Mouse (Mus musculus) hindbrain, embryonic 13.5 days (tissue): ENCODE results near the gene 4930438A08Rik. TPM values are rescaled to one million over a fixed set of nuclear protein-coding genes. Genes with fewer than 3 reads are reported as not detected.

Experiments used
- ATAC-seq: fragments of 200-750 bp; cut with Nextera tagmentation; 2 replicates; pipeline ENCODE4 v1.8.0; 2017; ENCODE audit warnings: moderate TSS enrichment; ENCODE audit not compliant: low FRiP score
- H3K27ac ChIP-seq: fragments of 300-500 bp; sonication (generic); 2 replicates; pipeline ENCODE4 v1.5.1; 2015; ENCODE audit warnings: inconsistent platforms, mild to moderate bottlenecking, moderate library complexity
- H3K27me3 ChIP-seq: fragments of 300-500 bp; sonication (generic); 2 replicates; pipeline ENCODE4 v1.6.1; 2015; ENCODE audit warnings: mild to moderate bottlenecking, inconsistent platforms
- H3K36me3 ChIP-seq: fragments of 300-500 bp; sonication (generic); 2 replicates; pipeline ENCODE4 v1.6.1; 2015; ENCODE audit warnings: mild to moderate bottlenecking, inconsistent platforms
- H3K4me1 ChIP-seq: fragments of 300-500 bp; sonication (generic); replicated peaks from 2 replicates; pipeline ENCODE4 v1.6.1; 2015; ENCODE audit warnings: inconsistent platforms
- H3K4me2 ChIP-seq: fragments of 300-500 bp; sonication (generic); 2 replicates; pipeline ENCODE4 v1.6.1; 2015; ENCODE audit warnings: inconsistent platforms, mild to moderate bottlenecking, moderate library complexity
- H3K4me3 ChIP-seq: fragments of 300-500 bp; sonication (generic); 2 replicates; pipeline ENCODE4 v1.5.1; 2015; ENCODE audit warnings: mild to moderate bottlenecking, inconsistent platforms
- H3K9ac ChIP-seq: fragments of 300-500 bp; sonication (generic); 2 replicates; pipeline ENCODE4 v1.6.1; 2015; ENCODE audit warnings: mild to moderate bottlenecking, inconsistent platforms
- H3K9me3 ChIP-seq: fragments of 300-500 bp; sonication (generic); 2 replicates; pipeline ENCODE4 v1.6.1; 2016; ENCODE audit warnings: inconsistent platforms
- WGBS: fragments of 180-500 bp; shearing (Covaris S2); methylation state at CpG from one replicate; pipeline ENCODE4 v1.1.7; 2015; 5-methylcytosine and 5-hydroxymethylcytosine counted together
- polyA plus RNA-seq: library from polyadenylated mRNA; unstranded; fragments of >200 nt; fragmentation: Nextera tagmentation; extraction: Ambion mirVana; gene quantifications from 2 replicates; pipeline ENCODE4 v1.2.1, GENCODE M21; 2015

4930438A08Rik gene
- polyA plus RNA-seq, 1 experiment from 2014 or later = 0.08 TPM

DNA sequence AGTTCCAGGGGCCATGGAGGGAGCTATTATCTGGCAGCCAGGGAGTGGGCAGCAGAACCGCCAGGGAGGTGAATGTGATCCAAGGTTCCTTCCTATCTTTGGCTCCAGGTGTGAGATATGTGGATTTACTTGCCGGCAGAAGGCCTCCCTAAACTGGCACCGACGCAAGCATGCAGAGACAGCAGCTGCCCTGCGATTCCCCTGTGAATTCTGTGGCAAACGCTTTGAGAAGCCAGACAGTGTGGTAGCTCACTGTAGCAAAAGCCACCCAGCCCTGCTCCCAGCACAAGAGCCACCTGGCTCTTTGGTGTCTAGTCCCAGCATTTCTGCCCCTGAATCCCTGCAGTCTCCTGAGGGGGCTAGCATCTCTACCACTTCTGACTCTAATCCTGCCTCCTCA is 39.5 kb downstream of the 4930438A08Rik start:
- WGBS = 67% methylated on average over 6 of the region's 6 CpGs
- H3K36me3 ChIP-seq = peaks cover 55% of the 10 kb centered on the region
- no peaks in the 10 kb centered on the region for H3K9me3 ChIP-seq
- H3K9ac ChIP-seq = no peak overlapping the region
- H3K27me3 ChIP-seq = no peaks in the 10 kb centered on the region
- H3K4me2 ChIP-seq = no peak overlapping the region
- H3K4me3 ChIP-seq = no peak overlapping the region
- peak overlapping the region; percentile 9; the same call in 1 of the 2 replicates for H3K27ac ChIP-seq
- H3K4me1 ChIP-seq = peaks cover 4% of the 10 kb centered on the region; the same call in 1 of the 2 replicates
- no peak for ATAC-seq

DNA sequence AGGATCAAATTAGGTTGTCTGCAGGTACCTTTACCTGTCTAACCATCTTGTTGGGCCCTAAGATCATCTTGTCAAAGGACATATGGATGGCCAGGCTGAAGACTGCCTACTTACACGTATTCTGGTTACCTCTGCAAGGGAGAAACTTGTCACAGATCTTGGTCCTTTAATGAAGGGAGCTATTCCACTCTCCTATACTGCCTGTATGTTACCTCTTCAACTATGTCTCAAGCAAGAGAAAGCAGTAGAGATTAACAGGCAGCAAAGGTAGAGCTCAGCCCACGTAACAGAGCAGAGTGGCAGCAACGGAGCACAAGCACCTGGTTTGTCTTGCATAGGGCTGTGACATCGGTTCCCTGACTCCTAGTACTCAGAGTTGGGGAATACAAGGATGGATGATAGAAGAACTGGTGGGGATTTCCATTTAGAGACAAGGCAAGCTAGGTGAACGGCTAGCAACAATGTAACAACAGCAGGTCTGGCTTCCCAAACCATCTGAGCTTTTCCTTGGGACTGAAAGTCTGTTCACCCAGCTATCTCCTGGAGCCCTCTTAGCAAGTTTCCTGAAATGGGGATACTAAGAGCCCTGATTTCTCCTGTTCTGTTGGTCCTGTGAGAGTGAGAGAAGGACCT is 41.1 kb downstream of the 4930438A08Rik start:
- H3K36me3 ChIP-seq = peaks cover 58% of the 10 kb centered on the region
- H3K4me2 ChIP-seq = no peak overlapping the region
- no peaks in the 10 kb centered on the region for H3K27me3 ChIP-seq
- no peak overlapping the region for H3K4me3 ChIP-seq
- no peaks in the 10 kb centered on the region for H3K9me3 ChIP-seq
- ATAC-seq = no peak
- WGBS = 94% methylated on average over 5 of the region's 5 CpGs
- H3K9ac ChIP-seq = no peak overlapping the region
- H3K27ac ChIP-seq = no peak overlapping the region
- H3K4me1 ChIP-seq = peaks cover 4% of the 10 kb centered on the region; the same call in 1 of the 2 replicates

- no peak overlapping the region for H3K9ac ChIP-seq
- H3K9me3 ChIP-seq = no peaks in the 10 kb centered on the region
- peaks cover 57% of the 10 kb centered on the region for H3K36me3 ChIP-seq
- ATAC-seq = no peak
- H3K4me2 ChIP-seq = no peak overlapping the region
- no peaks in the 10 kb centered on the region for H3K27me3 ChIP-seq
- no peak overlapping the region for H3K4me3 ChIP-seq
- H3K27ac ChIP-seq = no peak overlapping the region
- H3K4me1 ChIP-seq = peaks cover 4% of the 10 kb centered on the region; the same call in 1 of the 2 replicates
- WGBS = 82% methylated on average over 17 of the region's 17 CpGs
Measured at GRCm38 (mm10) chr11:58316344-58316743, 41.7 kb downstream of the 4930438A08Rik start.

DNA sequence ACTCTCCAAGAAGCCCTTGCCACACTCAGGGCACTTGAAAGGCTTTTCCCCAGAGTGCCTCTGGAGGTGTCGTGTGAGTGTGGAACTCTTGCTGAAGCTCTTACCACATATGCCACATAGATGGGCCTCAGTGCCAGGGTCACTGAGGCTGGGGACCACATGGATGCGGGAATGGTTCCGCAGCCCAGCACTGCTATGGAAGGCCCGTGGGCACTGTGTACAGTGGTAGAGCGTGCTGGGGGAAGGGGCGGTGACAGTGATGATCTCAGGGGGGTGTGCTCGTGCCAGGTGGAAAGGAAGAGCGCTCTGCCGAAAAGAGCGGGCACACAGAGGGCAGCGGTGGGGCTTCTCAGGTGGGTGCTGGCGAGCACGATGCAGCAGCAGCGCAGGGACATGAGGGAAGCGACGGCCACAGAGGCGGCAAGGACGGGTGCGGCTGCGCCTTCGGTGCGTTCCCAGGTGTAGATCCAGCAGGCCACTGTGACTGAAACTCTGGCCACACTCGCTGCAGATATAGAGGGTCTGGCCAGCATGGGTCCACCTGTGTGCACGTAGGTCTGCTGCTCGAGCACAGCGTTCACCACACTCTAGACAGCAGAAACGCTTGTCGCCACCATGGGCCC is 42.3 kb downstream of the 4930438A08Rik start:
- WGBS = 69% methylated on average over 28 of the region's 28 CpGs
- Histone ChIP-seq H3K9me3 (no peaks in the 10 kb centered on the region), H3K4me2 (no peak overlapping the region), H3K4me3 (no peak overlapping the region), H3K36me3 (peaks cover 55% of the 10 kb centered on the region), H3K4me1 (peaks cover 10% of the 10 kb centered on the region), H3K27me3 (no peaks in the 10 kb centered on the region), H3K9ac (no peak overlapping the region), H3K27ac (no peak overlapping the region)
- ATAC-seq = no peak

GRCm38 (mm10) chr11:58322824-58323569 is 48.4 kb downstream of the 4930438A08Rik start:
- Histone ChIP-seq H3K36me3 (peaks cover 37% of the 10 kb centered on the region), H3K4me2 (peak overlapping the region; percentile 73), H3K27me3 (no peaks in the 10 kb centered on the region), H3K27ac (peak overlapping the region; percentile 97), H3K9me3 (no peaks in the 10 kb centered on the region), H3K4me3 (peak overlapping the region; percentile 81), H3K9ac (peak overlapping the region; percentile 95), H3K4me1 (peaks cover 21% of the 10 kb centered on the region)
- under 1% methylated on average over 63 of the region's 63 CpGs for WGBS
- ATAC-seq = peak; percentile 98

DNA sequence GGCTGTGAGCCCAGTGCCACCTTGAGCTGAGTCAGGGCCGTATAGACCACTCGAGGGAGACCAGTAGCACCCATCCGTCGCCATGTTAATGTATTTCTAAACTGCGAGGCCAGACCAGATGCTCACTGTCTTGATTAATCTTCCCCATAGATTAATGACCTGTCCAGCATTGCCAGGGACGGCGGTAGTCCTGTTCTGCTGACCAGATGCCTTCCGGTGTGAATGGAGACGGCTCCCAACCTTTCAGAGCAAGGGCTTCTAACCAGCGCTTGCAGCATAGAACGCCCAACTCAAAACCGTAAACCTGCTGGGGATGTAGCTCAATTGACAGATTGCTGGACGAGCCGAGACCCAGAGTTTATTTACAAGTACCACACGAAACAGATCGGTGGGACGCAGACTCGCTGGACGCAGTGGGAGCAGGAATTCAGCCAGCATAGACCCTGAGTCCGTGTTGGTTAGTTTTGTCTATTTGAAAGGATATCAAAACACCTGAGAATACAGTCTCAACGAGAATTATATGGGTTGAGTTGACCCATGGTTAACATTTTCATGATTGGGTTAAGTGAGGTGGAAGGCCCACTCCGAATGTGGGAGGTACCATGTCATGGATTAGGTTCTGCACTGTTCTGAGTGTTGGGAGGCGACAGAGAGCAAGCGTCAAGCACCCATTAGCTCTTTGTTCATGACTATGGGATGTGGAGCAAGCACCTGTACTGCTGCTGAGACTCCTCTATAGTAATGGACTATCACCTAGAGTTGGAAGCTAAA is 49.2 kb downstream of the 4930438A08Rik start:
- WGBS = 10% methylated on average over 24 of the region's 24 CpGs
- Histone ChIP-seq H3K9ac (peak overlapping the region; percentile 95), H3K4me3 (peak overlapping the region; percentile 81), H3K4me2 (peak overlapping the region; percentile 73), H3K4me1 (peaks cover 22% of the 10 kb centered on the region), H3K27me3 (no peaks in the 10 kb centered on the region), H3K36me3 (peaks cover 30% of the 10 kb centered on the region), H3K27ac (peak overlapping the region; percentile 97), H3K9me3 (no peaks in the 10 kb centered on the region)
- ATAC-seq = no peak; the same call in 1 of the 2 replicates

GRCm38 (mm10) chr11:58324614-58325229 is 50.1 kb downstream of the 4930438A08Rik start:
- WGBS = 92% methylated on average over 3 of the region's 3 CpGs
- Histone ChIP-seq H3K4me2 (no peak overlapping the region), H3K9ac (no peak overlapping the region; the same call in 1 of the 2 replicates), H3K36me3 (peaks cover 22% of the 10 kb centered on the region), H3K4me3 (no peak overlapping the region), H3K27me3 (no peaks in the 10 kb centered on the region), H3K4me1 (peaks cover 31% of the 10 kb centered on the region), H3K27ac (no peak overlapping the region), H3K9me3 (no peaks in the 10 kb centered on the region)
- ATAC-seq = no peak

GRCm38 (mm10) chr11:58326781-58327180 is 52.2 kb downstream of the 4930438A08Rik start:
- peaks cover 15% of the 10 kb centered on the region for H3K36me3 ChIP-seq
- H3K9ac ChIP-seq = no peak overlapping the region
- H3K9me3 ChIP-seq = no peaks in the 10 kb centered on the region
- ATAC-seq = no peak
- H3K4me2 ChIP-seq = no peak overlapping the region
- no peak overlapping the region for H3K27ac ChIP-seq
- H3K4me3 ChIP-seq = no peak overlapping the region
- WGBS = 97% methylated on average over 3 of the region's 3 CpGs
- H3K27me3 ChIP-seq = no peaks in the 10 kb centered on the region
- H3K4me1 ChIP-seq = peaks cover 36% of the 10 kb centered on the region

GRCm38 (mm10) chr11:58329906-58330275 is 55.3 kb downstream of the 4930438A08Rik start:
- Histone ChIP-seq H3K9me3 (no peaks in the 10 kb centered on the region), H3K27ac (peak overlapping the region; percentile 87), H3K4me2 (peak overlapping the region; percentile 100), H3K27me3 (no peaks in the 10 kb centered on the region), H3K4me1 (peaks cover 50% of the 10 kb centered on the region), H3K4me3 (peak overlapping the region; percentile 89), H3K36me3 (peaks cover 33% of the 10 kb centered on the region), H3K9ac (peak overlapping the region; percentile 88)
- peak; percentile 29 for ATAC-seq
- under 1% methylated on average over 21 of the region's 21 CpGs for WGBS

DNA sequence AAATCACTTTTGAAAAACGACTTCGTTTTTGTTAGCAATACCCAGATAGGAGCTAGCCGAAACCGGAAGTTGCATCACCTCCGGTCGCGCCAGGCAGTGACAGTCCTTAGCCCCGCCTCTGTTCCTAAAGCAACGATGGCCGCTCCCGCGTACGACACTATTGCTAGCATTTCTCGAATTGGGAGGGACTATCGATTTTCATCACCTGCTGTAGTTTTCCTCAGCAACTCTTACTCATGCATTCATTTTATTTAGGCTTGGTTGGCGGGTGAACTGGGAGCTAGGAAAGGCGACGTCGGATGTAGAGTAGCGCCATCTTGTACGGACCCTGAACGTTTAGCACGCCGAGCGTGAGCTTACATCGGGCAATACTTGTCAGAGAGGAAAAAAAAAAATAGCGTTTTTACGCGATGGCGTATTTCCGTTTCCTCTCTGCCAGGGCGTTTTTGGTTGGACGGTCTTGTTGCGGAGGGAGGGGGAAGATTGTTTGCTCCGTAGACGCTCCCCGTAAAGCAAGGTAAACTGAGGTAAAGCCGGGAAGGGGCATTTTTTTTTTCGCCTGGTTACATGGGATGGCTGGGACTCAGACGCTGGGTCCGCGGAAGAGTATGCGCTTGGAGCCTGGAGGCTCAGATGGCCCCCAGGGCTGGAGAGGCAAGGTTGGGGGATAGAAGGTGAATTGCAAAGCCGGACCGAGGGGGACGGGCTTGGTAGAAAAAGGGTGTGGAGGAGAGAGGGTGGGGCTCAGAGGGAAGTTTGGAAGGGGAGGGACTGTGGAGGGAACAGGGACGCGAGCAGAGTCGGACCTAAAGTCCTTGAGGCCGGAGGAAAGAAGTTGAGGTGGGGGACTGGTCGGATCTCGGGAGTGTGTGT is 55.9 kb downstream of the 4930438A08Rik start, which contains the start of the genes Zfp672 and Sh3bp5l:
Gene Zfp672 (minus strand): TSS at position 64 of the 873 bp plus-strand sequence.
Gene Sh3bp5l (plus strand): TSS at position 449 of the 873 bp plus-strand sequence.
- no peaks in the 10 kb centered on the region for H3K9me3 ChIP-seq
- H3K4me3 ChIP-seq = peak within 1 kb of the TSS; percentile 89
- peak within 1 kb of the TSS; percentile 100 for H3K4me2 ChIP-seq
- H3K27ac ChIP-seq = peak within 1 kb of the TSS; percentile 87
- no peaks in the 10 kb centered on the region for H3K27me3 ChIP-seq
- H3K4me1 ChIP-seq = peaks cover 51% of the 10 kb centered on the region
- H3K9ac ChIP-seq = peak within 1 kb of the TSS; percentile 88
- WGBS = under 1% methylated on average over 52 of the region's 52 CpGs
- H3K36me3 ChIP-seq = peaks cover 35% of the 10 kb centered on the region
- ATAC-seq = peak; percentile 95

- H3K9ac ChIP-seq = peak overlapping the region; percentile 88
- H3K4me1 ChIP-seq = peaks cover 51% of the 10 kb centered on the region
- no peaks in the 10 kb centered on the region for H3K27me3 ChIP-seq
- H3K4me2 ChIP-seq = peak overlapping the region; percentile 100
- 20% methylated on average over 10 of the region's 10 CpGs for WGBS
- H3K4me3 ChIP-seq = peak overlapping the region; percentile 89
- ATAC-seq = 0 out of 2 replicates have a peak, but pooled peaks have one; percentile 4
- H3K9me3 ChIP-seq = no peaks in the 10 kb centered on the region
- H3K36me3 ChIP-seq = peaks cover 39% of the 10 kb centered on the region
- no peak overlapping the region for H3K27ac ChIP-seq
Measured at GRCm38 (mm10) chr11:58331149-58331495, 56.5 kb downstream of the 4930438A08Rik start.
